Mouse (Mus musculus) midbrain, embryonic 12.5 days (tissue): ENCODE data around the gene 2010111I01Rik. TPM values are rescaled to one million over a fixed set of nuclear protein-coding genes. Genes with fewer than 3 reads are reported as not detected.
"Not testable (repeated sequence)": the region's sequence is repeated elsewhere in the genome, so short reads cannot be mapped to it uniquely, and the experiment has no call there.

Experiments
- ATAC-seq: fragments of 200-750 bp; cut with Nextera tagmentation; 2 replicates; pipeline ENCODE4 v1.8.0; 2017; ENCODE audit warnings: low read depth, moderate TSS enrichment, moderate library complexity; ENCODE audit not compliant: low FRiP score
- H3K27ac ChIP-seq: fragments of 300-500 bp; sonication (generic); replicated peaks from 2 replicates; pipeline ENCODE4 v1.5.1; 2016; ENCODE audit warnings: mild to moderate bottlenecking
- H3K27me3 ChIP-seq: fragments of 300-500 bp; sonication (generic); 2 replicates; pipeline ENCODE4 v1.6.1; 2016; ENCODE audit warnings: mild to moderate bottlenecking
- H3K36me3 ChIP-seq: fragments of 300-500 bp; sonication (generic); 2 replicates; pipeline ENCODE4 v1.6.1; 2016
- H3K4me1 ChIP-seq: fragments of 300-500 bp; sonication (generic); 2 replicates; pipeline ENCODE4 v1.6.1; 2016
- H3K4me2 ChIP-seq: fragments of 300-500 bp; sonication (generic); replicated peaks from 2 replicates; pipeline ENCODE4 v1.6.1; 2016; ENCODE audit warnings: mild to moderate bottlenecking, moderate library complexity
- H3K4me3 ChIP-seq: fragments of 300-500 bp; sonication (generic); 2 replicates; pipeline ENCODE4 v1.5.1; 2016; ENCODE audit warnings: mild to moderate bottlenecking
- H3K9ac ChIP-seq: fragments of 300-500 bp; sonication (generic); replicated peaks from 2 replicates; pipeline ENCODE4 v1.6.1; 2016; ENCODE audit warnings: mild to moderate bottlenecking, moderate library complexity
- H3K9me3 ChIP-seq: fragments of 300-500 bp; sonication (generic); 2 replicates; pipeline ENCODE4 v1.6.1; 2016; ENCODE audit warnings: mild to moderate bottlenecking
- WGBS: fragments of 180-500 bp; shearing (Covaris S2); methylation state at CpG from one replicate; pipeline ENCODE4 v1.1.7; 2016; 5-methylcytosine and 5-hydroxymethylcytosine counted together
- polyA plus RNA-seq: library from polyadenylated mRNA; unstranded; fragments of >200 nt; fragmentation: Nextera tagmentation; extraction: Ambion mirVana; gene quantifications from 2 replicates; pipeline ENCODE4 v1.2.1, GENCODE M21; 2016

2010111I01Rik gene
- polyA plus RNA-seq, 1 experiment from 2014 or later, result 35.7 TPM

GRCm38 (mm10) chr13:63072376-63072775, 107.7 kb downstream of the 2010111I01Rik start:
- H3K27me3 ChIP-seq, result no peaks in the 10 kb centered on the region
- no peak overlapping the region for H3K9ac ChIP-seq
- H3K9me3 ChIP-seq, result no peaks in the 10 kb centered on the region
- H3K36me3 ChIP-seq, result no peaks in the 10 kb centered on the region
- H3K27ac ChIP-seq, result no peak overlapping the region
- ATAC-seq, result no peak
- WGBS, result 50% methylated on average over 3 of the region's 3 CpGs
- no peak overlapping the region for H3K4me2 ChIP-seq
- no peaks in the 10 kb centered on the region for H3K4me1 ChIP-seq
- H3K4me3 ChIP-seq, result no peak overlapping the region

GRCm38 (mm10) chr13:63073911-63074675, 109.4 kb downstream of the 2010111I01Rik start:
- Histone ChIP-seq H3K4me3 (no peak overlapping the region), H3K36me3 (no peaks in the 10 kb centered on the region), H3K4me2 (no peak overlapping the region), H3K9ac (no peak overlapping the region), H3K9me3 (no peaks in the 10 kb centered on the region), H3K27me3 (no peaks in the 10 kb centered on the region), H3K4me1 (no peaks in the 10 kb centered on the region), H3K27ac (no peak overlapping the region)
- no peak for ATAC-seq
- 81% methylated on average over 9 of the region's 9 CpGs for WGBS

- ATAC-seq, result no peak
- 79% methylated on average over 3 of the region's 3 CpGs for WGBS
- Histone ChIP-seq H3K36me3 (no peaks in the 10 kb centered on the region), H3K4me3 (no peak overlapping the region), H3K4me1 (no peaks in the 10 kb centered on the region), H3K27ac (no peak overlapping the region), H3K9me3 (no peaks in the 10 kb centered on the region), H3K4me2 (no peak overlapping the region), H3K27me3 (no peaks in the 10 kb centered on the region), H3K9ac (no peak overlapping the region)
These were observed 109.9 kb downstream of the 2010111I01Rik start for GRCm38 (mm10) chr13:63074676-63074991.

- WGBS, result 85% methylated on average over 2 of the region's 2 CpGs
- no peaks in the 10 kb centered on the region for H3K36me3 ChIP-seq
- ATAC-seq, result no peak
- no peak overlapping the region for H3K4me3 ChIP-seq
- no peaks in the 10 kb centered on the region for H3K4me1 ChIP-seq
- H3K27ac ChIP-seq, result no peak overlapping the region
- no peaks in the 10 kb centered on the region for H3K27me3 ChIP-seq
- H3K4me2 ChIP-seq, result no peak overlapping the region
- H3K9me3 ChIP-seq, result no peaks in the 10 kb centered on the region
- no peak overlapping the region for H3K9ac ChIP-seq
These were observed 110.7 kb downstream of the 2010111I01Rik start for GRCm38 (mm10) chr13:63075331-63075855.

DNA sequence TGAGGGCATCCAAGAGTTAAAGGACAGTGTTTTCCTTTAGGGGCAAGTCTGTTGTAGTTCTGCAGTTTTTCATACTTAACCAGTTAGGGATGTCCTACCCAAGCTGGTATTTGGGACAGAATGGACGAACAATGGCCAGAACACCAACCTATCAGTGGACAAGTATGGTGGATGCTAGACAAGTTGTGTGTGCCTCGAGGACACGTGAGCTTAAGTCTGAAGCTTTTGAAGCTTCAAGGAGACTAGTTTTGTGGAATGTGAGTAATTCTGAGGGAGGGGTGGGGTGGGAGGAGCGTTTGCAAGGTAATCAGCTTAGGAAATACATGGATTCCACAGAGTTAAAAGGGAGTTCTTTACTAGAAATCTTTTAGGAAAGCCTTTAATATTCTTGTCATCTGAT, 115.5 kb downstream of the 2010111I01Rik start:
- H3K9ac ChIP-seq, result no peak overlapping the region
- no peaks in the 10 kb centered on the region for H3K27me3 ChIP-seq
- no peaks in the 10 kb centered on the region for H3K9me3 ChIP-seq
- no peaks in the 10 kb centered on the region for H3K36me3 ChIP-seq
- no peaks in the 10 kb centered on the region for H3K4me1 ChIP-seq
- no peak overlapping the region for H3K27ac ChIP-seq
- no peak overlapping the region for H3K4me2 ChIP-seq
- no peak for ATAC-seq
- H3K4me3 ChIP-seq, result no peak overlapping the region
- WGBS, result 29% methylated on average over 4 of the region's 4 CpGs

DNA sequence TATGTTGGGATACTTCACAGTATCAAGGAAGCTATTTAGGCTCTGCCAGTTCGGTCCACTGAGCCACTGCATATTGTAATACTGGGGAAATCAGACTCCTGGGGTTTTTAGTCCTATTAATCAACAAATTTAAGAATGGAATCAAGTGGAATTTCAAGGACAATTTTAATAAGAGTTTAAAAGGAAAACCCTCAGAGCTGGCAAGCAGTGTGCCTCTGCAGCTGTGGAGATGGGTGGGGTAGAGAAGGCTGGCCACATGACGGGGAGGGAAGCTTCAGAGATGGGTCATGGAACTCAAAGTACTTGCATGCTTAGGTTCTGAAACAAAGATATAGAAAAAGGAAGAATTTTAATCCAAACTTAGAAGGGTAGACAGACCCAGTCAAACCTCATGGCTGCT, 116.1 kb downstream of the 2010111I01Rik start:
- H3K4me2 ChIP-seq, result no peak overlapping the region
- 78% methylated on average over 2 of the region's 2 CpGs for WGBS

DNA sequence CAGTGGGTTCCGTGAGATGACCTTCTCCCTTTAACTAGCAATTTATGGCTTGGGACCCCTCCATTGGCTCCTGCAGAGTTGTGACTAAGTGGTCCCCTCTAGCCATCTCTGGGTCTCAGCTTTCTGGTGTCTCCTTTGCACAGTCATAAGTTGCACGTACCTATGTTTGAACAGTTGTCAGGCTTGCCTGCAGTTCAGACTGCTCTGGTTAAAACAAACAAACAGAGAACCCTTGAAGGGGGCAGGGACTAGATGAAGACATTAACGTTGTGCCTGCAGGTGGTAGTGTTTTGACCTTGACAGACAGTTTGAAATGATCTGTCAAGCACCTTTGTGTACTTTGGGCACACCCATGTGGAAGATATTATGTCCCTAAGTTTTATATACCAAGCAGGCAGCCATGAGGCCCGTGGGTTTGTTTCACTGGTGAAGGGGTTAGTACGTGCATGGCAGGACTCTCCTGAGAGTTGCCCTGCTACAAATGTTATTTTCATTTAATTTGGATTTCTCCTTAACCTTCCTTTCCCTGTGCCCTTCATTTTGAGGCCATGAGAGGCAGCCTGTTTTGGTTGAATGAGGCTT, 118.0 kb downstream of the 2010111I01Rik start:
- no peaks in the 10 kb centered on the region for H3K4me1 ChIP-seq
- H3K27ac ChIP-seq, result no peak overlapping the region
- no peak for ATAC-seq
- no peaks in the 10 kb centered on the region for H3K27me3 ChIP-seq
- H3K4me2 ChIP-seq, result no peak overlapping the region
- no peaks in the 10 kb centered on the region for H3K9me3 ChIP-seq
- no peak overlapping the region for H3K9ac ChIP-seq
- H3K4me3 ChIP-seq, result no peak overlapping the region
- 63% methylated on average over 5 of the region's 5 CpGs for WGBS
- H3K36me3 ChIP-seq, result no peaks in the 10 kb centered on the region

More for the DNA sequence above, 116.1 kb downstream of the 2010111I01Rik start:
- no peaks in the 10 kb centered on the region for H3K36me3 ChIP-seq
- no peak for ATAC-seq
- no peaks in the 10 kb centered on the region for H3K9me3 ChIP-seq
- no peak overlapping the region for H3K9ac ChIP-seq
- H3K27me3 ChIP-seq, result no peaks in the 10 kb centered on the region
- H3K4me3 ChIP-seq, result no peak overlapping the region
- no peaks in the 10 kb centered on the region for H3K4me1 ChIP-seq
- H3K27ac ChIP-seq, result no peak overlapping the region

DNA sequence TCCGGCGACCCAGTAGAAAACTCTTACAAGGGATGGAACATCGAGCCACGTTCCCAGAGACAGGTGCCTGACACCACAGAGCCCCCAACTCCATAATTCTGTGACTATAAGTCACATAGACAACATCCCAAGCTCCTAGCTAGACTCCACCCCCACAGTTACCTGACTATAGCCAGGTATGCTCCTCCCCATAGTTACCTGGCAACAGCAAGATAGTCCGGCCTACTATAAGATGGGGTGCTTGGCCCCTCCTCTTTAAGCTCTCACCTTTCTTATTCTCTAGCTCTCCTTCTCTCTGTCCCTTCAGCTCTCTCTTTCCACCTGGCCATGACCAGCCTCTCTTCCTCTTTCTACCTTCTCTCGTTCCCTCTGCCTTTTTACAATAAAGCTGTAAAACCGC, 118.4 kb downstream of the 2010111I01Rik start:
- not testable (repeated sequence) for H3K4me3 ChIP-seq, H3K4me1 ChIP-seq, H3K27me3 ChIP-seq, H3K27ac ChIP-seq, H3K9ac ChIP-seq, H3K9me3 ChIP-seq, H3K36me3 ChIP-seq, H3K4me2 ChIP-seq, ATAC-seq
- WGBS, result 81% methylated on average over 7 of the region's 7 CpGs

DNA sequence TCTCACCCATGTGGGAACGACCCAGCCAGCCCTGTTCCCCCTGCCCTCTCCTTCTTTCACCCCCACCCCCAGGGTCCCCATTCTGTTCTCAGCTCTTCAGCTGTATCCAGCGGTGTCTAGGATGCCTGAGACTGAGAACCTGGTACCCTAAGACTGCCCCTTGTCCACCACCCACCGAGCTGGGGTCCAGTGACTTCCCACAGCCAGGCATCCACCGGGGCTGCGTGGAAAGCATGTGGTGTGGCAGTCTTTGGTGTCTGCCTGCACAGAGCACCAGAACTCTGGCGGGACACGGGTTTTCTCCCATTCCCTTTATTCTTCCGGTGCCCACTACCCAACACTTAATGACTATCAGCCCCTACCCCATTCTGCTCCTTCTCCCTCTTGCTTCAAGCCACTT, 119.0 kb downstream of the 2010111I01Rik start:
- no peak overlapping the region for H3K4me3 ChIP-seq
- H3K4me2 ChIP-seq, result no peak overlapping the region
- no peaks in the 10 kb centered on the region for H3K27me3 ChIP-seq
- H3K27ac ChIP-seq, result no peak overlapping the region
- H3K36me3 ChIP-seq, result no peaks in the 10 kb centered on the region
- 71% methylated on average over 8 of the region's 8 CpGs for WGBS
- ATAC-seq, result no peak
- H3K9me3 ChIP-seq, result no peaks in the 10 kb centered on the region
- H3K4me1 ChIP-seq, result no peaks in the 10 kb centered on the region
- no peak overlapping the region for H3K9ac ChIP-seq

DNA sequence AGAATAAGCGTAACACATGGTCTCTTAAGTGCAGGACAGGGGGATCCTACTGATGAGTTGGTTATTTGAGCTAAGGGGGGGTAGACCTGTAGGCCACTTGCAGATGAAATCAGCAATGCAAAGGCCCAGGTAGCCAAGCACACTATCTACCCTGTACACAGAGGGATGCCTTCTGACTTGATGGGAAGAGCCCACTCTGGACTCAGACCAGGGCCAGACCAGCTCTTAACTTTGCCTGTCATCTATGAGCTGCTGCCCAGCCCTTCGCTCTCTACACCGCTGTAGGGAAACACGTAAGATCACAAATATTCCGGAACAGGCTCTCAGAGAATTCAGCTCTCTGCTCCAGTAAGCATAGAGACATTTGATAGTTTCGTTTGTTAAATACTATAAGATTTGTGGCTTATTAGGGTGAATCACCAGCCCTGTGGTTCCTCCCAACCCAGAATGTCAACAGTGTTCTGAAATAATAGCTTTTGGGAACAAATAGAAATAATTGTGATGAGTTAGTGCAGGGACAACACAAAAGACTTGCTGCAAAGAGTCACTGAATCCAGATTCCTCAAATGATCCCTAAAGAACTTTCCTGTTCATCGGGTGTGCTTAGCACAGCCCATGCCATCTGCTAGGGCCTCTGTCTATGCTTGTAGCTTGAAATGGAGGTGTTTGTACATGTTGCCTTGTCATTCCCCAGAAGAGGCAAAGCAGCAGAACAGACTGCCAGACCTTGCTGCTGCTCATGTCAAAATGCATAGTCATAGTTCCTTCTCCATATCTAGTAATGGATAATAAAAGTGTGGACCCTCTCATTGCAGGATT, 123.4 kb downstream of the 2010111I01Rik start:
- Histone ChIP-seq H3K4me3 (no peak overlapping the region), H3K27me3 (no peaks in the 10 kb centered on the region), H3K4me2 (no peak overlapping the region), H3K4me1 (no peaks in the 10 kb centered on the region), H3K9me3 (no peaks in the 10 kb centered on the region), H3K9ac (no peak overlapping the region), H3K27ac (no peak overlapping the region), H3K36me3 (no peaks in the 10 kb centered on the region)
- 91% methylated on average over 7 of the region's 7 CpGs for WGBS
- ATAC-seq, result no peak

GRCm38 (mm10) chr13:63089513-63089912, 124.8 kb downstream of the 2010111I01Rik start:
- Histone ChIP-seq H3K9me3 (no peaks in the 10 kb centered on the region), H3K27me3 (no peaks in the 10 kb centered on the region), H3K36me3 (no peaks in the 10 kb centered on the region), H3K4me1 (peaks cover 6% of the 10 kb centered on the region), H3K27ac (no peak overlapping the region), H3K4me3 (no peak overlapping the region), H3K4me2 (no peak overlapping the region), H3K9ac (no peak overlapping the region)
- 86% methylated on average over 4 of the region's 4 CpGs for WGBS
- ATAC-seq, result no peak

GRCm38 (mm10) chr13:63091246-63091645, 126.6 kb downstream of the 2010111I01Rik start:
- no peak overlapping the region for H3K9ac ChIP-seq
- no peak overlapping the region for H3K4me2 ChIP-seq
- WGBS, result 32% methylated on average over 2 of the region's 2 CpGs
- no peak for ATAC-seq
- H3K27me3 ChIP-seq, result 0 out of 2 replicates have a peak, but pooled peaks cover 4% of the 10 kb centered on the region
- H3K4me3 ChIP-seq, result no peak overlapping the region
- H3K9me3 ChIP-seq, result no peaks in the 10 kb centered on the region
- H3K36me3 ChIP-seq, result no peaks in the 10 kb centered on the region
- H3K4me1 ChIP-seq, result peaks cover 11% of the 10 kb centered on the region
- H3K27ac ChIP-seq, result no peak overlapping the region
